Mouse (Mus musculus) mouse trophoblast stem cell (cell line): Measurements from ENCODE around the gene Gfra4.

ENCODE experiments used
- in situ Hi-C, 2 experiments: fragments of 300-500 bp; cut with MseI, MboI; formaldehyde crosslinking; loops; 2 replicates in 1 of 2; 3 replicates in 1 of 2; pipeline ENCODE4 v1.15.1; 2025

Gene Gfra4

GRCm38 (mm10) chr2:131042988-131043387 lies at the start of gene Gfra4:
Gfra4 (minus strand) TSS chr2:131043088.
- in situ Hi-C loops, result no loop called here

- in situ Hi-C loops, result loop anchor here (10.0 kb wide), 2 partner anchors 54 to 164 kb away; no protein-coding TSS in a partner anchor
Observed at GRCm38 (mm10) chr2:131090852-131091251, 48.0 kb upstream of the Gfra4 start.

- in situ Hi-C loops, result loop anchor here (10.0 kb wide), 2 partner anchors 55 to 165 kb away; no protein-coding TSS in a partner anchor
Observed at GRCm38 (mm10) chr2:131089634-131090033, 46.7 kb upstream of the Gfra4 start.

GRCm38 (mm10) chr2:131088581-131088980 lies 45.7 kb upstream of the Gfra4 start:
- in situ Hi-C loops, result no loop called here

GRCm38 (mm10) chr2:131086667-131087390 lies 43.9 kb upstream of the Gfra4 start, which contains the start of gene Siglec1:
Siglec1 (minus strand) TSS chr2:131086765.
- in situ Hi-C loops, result no loop called here

GRCm38 (mm10) chr2:131084206-131084605 lies 41.3 kb upstream of the Gfra4 start:
- in situ Hi-C loops, result no loop called here

GRCm38 (mm10) chr2:131080507-131080906 lies 37.6 kb upstream of the Gfra4 start:
- in situ Hi-C loops, result no loop called here

GRCm38 (mm10) chr2:131072536-131072935 lies 29.6 kb upstream of the Gfra4 start:
- in situ Hi-C loops, result no loop called here

GRCm38 (mm10) chr2:131067481-131067880 lies 24.6 kb upstream of the Gfra4 start:
- in situ Hi-C loops, result no loop called here

GRCm38 (mm10) chr2:131066342-131066741 lies 23.5 kb upstream of the Gfra4 start:
- in situ Hi-C loops, result no loop called here

GRCm38 (mm10) chr2:131063404-131063864 lies 20.5 kb upstream of the Gfra4 start, which contains the start of gene Adam33:
Adam33 (minus strand) TSS chr2:131063814.
- in situ Hi-C loops, result no loop called here

- in situ Hi-C loops, result no loop called here
Observed at GRCm38 (mm10) chr2:131061607-131062006, 18.7 kb upstream of the Gfra4 start.

- in situ Hi-C loops, result no loop called here
Observed at GRCm38 (mm10) chr2:131060784-131061183, 17.9 kb upstream of the Gfra4 start.

- in situ Hi-C loops, result no loop called here
Observed at GRCm38 (mm10) chr2:131059781-131060540, 17.1 kb upstream of the Gfra4 start.

GRCm38 (mm10) chr2:131059377-131059776 lies 16.5 kb upstream of the Gfra4 start:
- in situ Hi-C loops, result no loop called here

GRCm38 (mm10) chr2:131058672-131059071 lies 15.8 kb upstream of the Gfra4 start:
- in situ Hi-C loops, result no loop called here

GRCm38 (mm10) chr2:131056191-131056590 lies 13.3 kb upstream of the Gfra4 start:
- in situ Hi-C loops, result no loop called here

- in situ Hi-C loops, result no loop called here
Observed at GRCm38 (mm10) chr2:131055631-131056030, 12.7 kb upstream of the Gfra4 start.

GRCm38 (mm10) chr2:131054646-131055264 lies 11.9 kb upstream of the Gfra4 start:
- in situ Hi-C loops, result no loop called here

- in situ Hi-C loops, result no loop called here
Observed at GRCm38 (mm10) chr2:131053851-131054645, 11.2 kb upstream of the Gfra4 start.

- in situ Hi-C loops, result no loop called here
Observed at GRCm38 (mm10) chr2:131052862-131053418, 10.1 kb upstream of the Gfra4 start.
